Comparison of ENCODE assay signal across 11 mouse cellular contexts in the genomic region with DNA sequence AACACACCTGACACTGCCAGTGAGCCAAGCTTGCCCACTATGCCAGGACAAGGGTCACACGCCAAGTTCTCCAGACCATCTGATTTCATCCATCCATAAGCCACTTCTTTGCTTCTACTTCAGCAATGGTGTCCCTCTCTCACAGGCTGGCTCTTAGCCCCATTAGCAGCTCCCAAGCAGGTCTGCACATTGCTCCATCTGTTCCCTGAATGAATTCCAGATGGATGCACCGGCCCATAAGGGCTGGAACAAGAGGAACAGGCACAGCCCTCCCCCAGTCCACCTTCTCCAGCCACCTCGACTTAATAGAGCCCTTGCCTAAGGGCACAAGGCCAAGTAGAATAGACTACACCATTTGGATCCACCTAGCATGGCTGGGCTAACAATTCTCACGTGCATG.
DNase-seq lines count a peak whose midpoint lies in the region; ATAC-seq and TF ChIP-seq lines count a peak whose summit lies in the region.
"Had no signal": no experiment of that assay in that cellular context is flagged by ENCODE, and none has a peak within 500 bp of the region (broad histone marks: within the 10 kb centered on the region; RNA-seq: fewer than 3 reads in every experiment).

No protein-coding gene starts in this region.

- H3K4me1 ChIP-seq in limb, embryonic 14.5 days (ENCODE audit: control insufficient read depth, insufficient read depth, low read length): peaks cover 33% of the 10 kb centered on the region
- no peaks in the 10 kb centered on the region for H3K4me1 ChIP-seq in thymus, adult 2 months (replicated peaks; ENCODE audit: control insufficient read depth, insufficient read depth, low read length)

- no peaks in the 10 kb centered on the region for H3K27me3 ChIP-seq in limb, embryonic 14.5 days (ENCODE audit: control insufficient read depth, insufficient read depth, low read length)
- H3K27me3 ChIP-seq in thymus, adult 2 months (ENCODE audit: control insufficient read depth, insufficient read depth, low read length): no peaks in the 10 kb centered on the region

- no peak overlapping the region for H3K4me2 ChIP-seq in limb, embryonic 14.5 days (replicated peaks; ENCODE audit: low read depth, low read length, severe bottlenecking)

- no peak overlapping the region for H3K9ac ChIP-seq in limb, embryonic 14.5 days (ENCODE audit: low read depth, low read length, severe bottlenecking)
- H3K9ac ChIP-seq: liver, postnatal 0 days had no signal

- no peak for TF ChIP-seq POLR2A in limb, embryonic 14.5 days (IDR thresholded peaks at IDR 0.05; ENCODE audit: borderline replicate concordance, extremely low read depth, insufficient read depth, insufficient read length)
- no peak for TF ChIP-seq POLR2A in thymus, adult 2 months (IDR thresholded peaks at IDR 0.05; ENCODE audit: control insufficient read depth, extremely low read depth, insufficient read depth, low read length, poor library complexity)

- 0 out of 2 replicates have a peak, but pooled peaks have one; percentile 30 for ATAC-seq in limb, embryonic 14.5 days (ENCODE audit: low FRiP score, low read depth)
- ATAC-seq: liver, postnatal 0 days had no signal

- H3K36me3 ChIP-seq in limb, embryonic 14.5 days (ENCODE audit: control insufficient read depth, insufficient read depth, low read length): no peaks in the 10 kb centered on the region
- no peaks in the 10 kb centered on the region for H3K36me3 ChIP-seq in thymus, adult 2 months (ENCODE audit: control insufficient read depth, insufficient read depth, low read length)

- H3K4me3 ChIP-seq in limb, embryonic 14.5 days (replicated peaks; ENCODE audit: low read length): no peak overlapping the region
- no peak overlapping the region for H3K4me3 ChIP-seq in thymus, adult 2 months (ENCODE audit: control insufficient read depth, insufficient read depth, low read length)
- H3K4me3 ChIP-seq: megakaryocyte, embryonic 14.5 days had no signal

- H3K27ac ChIP-seq in limb, embryonic 14.5 days (replicated peaks; ENCODE audit: low read depth, low read length): no peak overlapping the region
- no peak overlapping the region for H3K27ac ChIP-seq in thymus, adult 2 months (ENCODE audit: control insufficient read depth, insufficient read depth, low read length)

- peak; percentile 47 for DNase-seq in layer of hippocampus, adult 11-12 months (ENCODE audit: low spot score)
- DNase-seq in layer of hippocampus, postnatal 25 days (ENCODE audit: extremely low spot score in 1 of 2, low spot score in 1 of 2): no peak
- peak; percentile 99 for DNase-seq in cerebellum, adult 9-11 months
- DNase-seq in forelimb bud, embryonic 11.5 days (ENCODE audit: low read depth, low spot score): peak; percentile 83
- DNase-seq in limb, embryonic 14.5 days (ENCODE audit: low spot score): peak; percentile 52
- DNase-seq in thymus, adult 2 months: no peak
- DNase-seq in right cerebral cortex, postnatal 14 days: no peak
- DNase-seq: kidney, adult 18-20 months; liver, postnatal 0 days; thymus, postnatal 14 days had no signal

- TF ChIP-seq CTCF in thymus, adult 2 months (IDR thresholded peaks at IDR 0.05; ENCODE audit: borderline replicate concordance, control insufficient read depth, extremely low read depth, insufficient read depth, low read length, poor library complexity): no peak

- WGBS in limb, embryonic 14.5 days: 20% methylated on average over 4 of the region's 4 CpGs
- 88% methylated on average over 4 of the region's 4 CpGs for WGBS in thymus, adult 2 months

- H3K9me3 ChIP-seq in limb, embryonic 14.5 days (ENCODE audit: control insufficient read depth, low read length): no peaks in the 10 kb centered on the region
- H3K9me3 ChIP-seq: megakaryocyte, embryonic 14.5 days had no signal

Comparison
In these comparisons a context has a peak if more than half of its experiments do, and no peak if none do; other contexts are left out.
1. DNase-seq: peak in layer of hippocampus, adult 11-12 months (single experiment), cerebellum, adult 9-11 months (single experiment), forelimb bud, embryonic 11.5 days (single experiment) and limb, embryonic 14.5 days (single experiment); none in layer of hippocampus, postnatal 25 days (0 of 2), thymus, adult 2 months (single experiment) and right cerebral cortex, postnatal 14 days (single experiment).